Mouse (Mus musculus): ENCODE measurements at regions not wholly inside any gene's neighbourhood (a gene's known extent, or its start where the extent isn't known, plus 50 kb on each side); places are given as distances from the start of the nearest gene placed in this dataset.

GRCm38 (mm10) chr10:83857794-83858442 lies 135.3 kb downstream of the 1500009L16Rik start:
- 79% methylated on average over 14 of the region's 14 CpGs for WGBS
- no peak overlapping the region for H3K9ac ChIP-seq (ENCODE audit: low read length)
- H3K36me3 ChIP-seq (ENCODE audit: control insufficient read depth, insufficient read depth, low read length), result no peaks in the 10 kb centered on the region
- H3K4me3 ChIP-seq (ENCODE audit: low read depth, low read length), result no peak overlapping the region
- H3K9me3 ChIP-seq (ENCODE audit: control insufficient read depth, low read length), result no peaks in the 10 kb centered on the region
- ATAC-seq (replicated peaks; ENCODE audit: low FRiP score, low TSS enrichment, low read depth), result no peak
- no peak overlapping the region for H3K27ac ChIP-seq (ENCODE audit: low read depth)
- no peak overlapping the region for H3K4me2 ChIP-seq (ENCODE audit: low read length)
- no peaks in the 10 kb centered on the region for H3K4me1 ChIP-seq (replicated peaks; ENCODE audit: control insufficient read depth, insufficient read depth, low read length)
- DNase-seq (ENCODE audit: low spot score), result no peak
- H3K27me3 ChIP-seq (replicated peaks; ENCODE audit: control insufficient read depth, insufficient read depth, low read length), result no peaks in the 10 kb centered on the region

DNA sequence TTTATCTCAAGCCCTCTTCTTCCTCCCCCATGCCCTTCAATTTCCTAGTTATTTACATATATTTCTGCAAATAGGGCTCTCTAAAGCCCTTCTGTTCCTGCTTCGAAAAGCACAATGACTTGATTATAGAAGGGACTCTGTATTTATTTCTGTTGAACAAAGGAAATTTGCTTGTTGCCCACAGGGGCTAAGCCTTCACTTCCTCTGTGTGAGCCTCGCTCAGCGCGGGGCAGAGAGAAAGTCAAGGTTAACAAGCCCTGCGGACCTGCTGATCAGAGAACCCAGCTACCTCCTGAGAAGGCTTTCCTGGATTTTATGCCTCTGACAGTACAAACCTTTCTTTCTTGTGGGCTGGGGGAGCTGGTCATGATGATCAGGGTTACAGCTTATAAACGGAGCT lies 136.0 kb downstream of the 1500009L16Rik start:
- no peaks in the 10 kb centered on the region for H3K27me3 ChIP-seq (replicated peaks; ENCODE audit: control insufficient read depth, insufficient read depth, low read length)
- no peak overlapping the region for H3K9ac ChIP-seq (ENCODE audit: low read length)
- H3K4me3 ChIP-seq (ENCODE audit: low read depth, low read length), result no peak overlapping the region
- H3K27ac ChIP-seq (ENCODE audit: low read depth), result no peak overlapping the region
- 60% methylated on average over 6 of the region's 6 CpGs for WGBS
- no peak overlapping the region for H3K4me2 ChIP-seq (ENCODE audit: low read length)
- ATAC-seq (replicated peaks; ENCODE audit: low FRiP score, low TSS enrichment, low read depth) (no peak), DNase-seq (ENCODE audit: low spot score) (no peak)
- no peaks in the 10 kb centered on the region for H3K4me1 ChIP-seq (replicated peaks; ENCODE audit: control insufficient read depth, insufficient read depth, low read length)
- H3K36me3 ChIP-seq (ENCODE audit: control insufficient read depth, insufficient read depth, low read length), result no peaks in the 10 kb centered on the region
- H3K9me3 ChIP-seq (ENCODE audit: control insufficient read depth, low read length), result no peaks in the 10 kb centered on the region

GRCm38 (mm10) chr10:83859633-83860032 lies 137.0 kb downstream of the 1500009L16Rik start:
- ATAC-seq (replicated peaks; ENCODE audit: low FRiP score, low TSS enrichment, low read depth), result no peak
- Histone ChIP-seq H3K4me3 (ENCODE audit: low read depth, low read length) (no peak overlapping the region), H3K9ac (ENCODE audit: low read length) (no peak overlapping the region), H3K27ac (ENCODE audit: low read depth) (no peak overlapping the region), H3K27me3 (replicated peaks; ENCODE audit: control insufficient read depth, insufficient read depth, low read length) (no peaks in the 10 kb centered on the region), H3K4me2 (ENCODE audit: low read length) (no peak overlapping the region), H3K4me1 (replicated peaks; ENCODE audit: control insufficient read depth, insufficient read depth, low read length) (no peaks in the 10 kb centered on the region), H3K9me3 (ENCODE audit: control insufficient read depth, low read length) (0 out of 2 replicates have a peak, but pooled peaks cover 3% of the 10 kb centered on the region), H3K36me3 (ENCODE audit: control insufficient read depth, insufficient read depth, low read length) (no peaks in the 10 kb centered on the region)
- DNase-seq (ENCODE audit: low spot score), result no peak
- 73% methylated on average over 4 of the region's 4 CpGs for WGBS

GRCm38 (mm10) chr10:83861574-83862190 lies 139.0 kb downstream of the 1500009L16Rik start:
- Histone ChIP-seq H3K9ac (ENCODE audit: low read length) (no peak overlapping the region), H3K4me3 (ENCODE audit: low read depth, low read length) (no peak overlapping the region), H3K4me2 (ENCODE audit: low read length) (no peak overlapping the region), H3K9me3 (ENCODE audit: control insufficient read depth, low read length) (0 out of 2 replicates have a peak, but pooled peaks cover 3% of the 10 kb centered on the region), H3K27me3 (replicated peaks; ENCODE audit: control insufficient read depth, insufficient read depth, low read length) (no peaks in the 10 kb centered on the region), H3K27ac (ENCODE audit: low read depth) (no peak overlapping the region), H3K36me3 (ENCODE audit: control insufficient read depth, insufficient read depth, low read length) (no peaks in the 10 kb centered on the region), H3K4me1 (replicated peaks; ENCODE audit: control insufficient read depth, insufficient read depth, low read length) (no peaks in the 10 kb centered on the region)
- DNase-seq (ENCODE audit: low spot score) (no peak), ATAC-seq (replicated peaks; ENCODE audit: low FRiP score, low TSS enrichment, low read depth) (no peak)
- WGBS, result 61% methylated on average over 5 of the region's 5 CpGs

- DNase-seq (ENCODE audit: low spot score) (no peak), ATAC-seq (replicated peaks; ENCODE audit: low FRiP score, low TSS enrichment, low read depth) (no peak)
- WGBS, result 80% methylated on average over 8 of the region's 8 CpGs
- Histone ChIP-seq H3K27ac (ENCODE audit: low read depth) (no peak overlapping the region), H3K27me3 (replicated peaks; ENCODE audit: control insufficient read depth, insufficient read depth, low read length) (no peaks in the 10 kb centered on the region), H3K4me2 (ENCODE audit: low read length) (no peak overlapping the region), H3K9me3 (ENCODE audit: control insufficient read depth, low read length) (0 out of 2 replicates have a peak, but pooled peaks cover 3% of the 10 kb centered on the region), H3K9ac (ENCODE audit: low read length) (no peak overlapping the region), H3K4me3 (ENCODE audit: low read depth, low read length) (no peak overlapping the region), H3K4me1 (replicated peaks; ENCODE audit: control insufficient read depth, insufficient read depth, low read length) (no peaks in the 10 kb centered on the region), H3K36me3 (ENCODE audit: control insufficient read depth, insufficient read depth, low read length) (no peaks in the 10 kb centered on the region)
Measured at GRCm38 (mm10) chr10:83864591-83864990, 141.9 kb downstream of the 1500009L16Rik start.

GRCm38 (mm10) chr10:83865929-83866328 lies 143.3 kb downstream of the 1500009L16Rik start:
- 66% methylated on average over 5 of the region's 5 CpGs for WGBS
- DNase-seq (ENCODE audit: low spot score), result no peak
- H3K27ac ChIP-seq (ENCODE audit: low read depth), result no peak overlapping the region

GRCm38 (mm10) chr10:83871736-83872400 lies 149.2 kb downstream of the 1500009L16Rik start:
- no peaks in the 10 kb centered on the region for H3K4me1 ChIP-seq (replicated peaks; ENCODE audit: control insufficient read depth, insufficient read depth, low read length)
- 45% methylated on average over 4 of the region's 4 CpGs for WGBS
- H3K36me3 ChIP-seq (ENCODE audit: control insufficient read depth, insufficient read depth, low read length), result no peaks in the 10 kb centered on the region
- H3K4me2 ChIP-seq (ENCODE audit: low read length), result no peak overlapping the region
- H3K27ac ChIP-seq (ENCODE audit: low read depth), result no peak overlapping the region
- H3K9ac ChIP-seq (ENCODE audit: low read length), result no peak overlapping the region
- H3K9me3 ChIP-seq (ENCODE audit: control insufficient read depth, low read length), result no peaks in the 10 kb centered on the region
- no peak for ATAC-seq (replicated peaks; ENCODE audit: low FRiP score, low TSS enrichment, low read depth)
- H3K27me3 ChIP-seq (replicated peaks; ENCODE audit: control insufficient read depth, insufficient read depth, low read length), result no peaks in the 10 kb centered on the region
- no peak overlapping the region for H3K4me3 ChIP-seq (ENCODE audit: low read depth, low read length)
- no peak for DNase-seq (ENCODE audit: low spot score)

More at GRCm38 (mm10) chr10:83865929-83866328, 143.3 kb downstream of the 1500009L16Rik start:
- Histone ChIP-seq H3K4me1 (replicated peaks; ENCODE audit: control insufficient read depth, insufficient read depth, low read length) (no peaks in the 10 kb centered on the region), H3K4me3 (ENCODE audit: low read depth, low read length) (no peak overlapping the region), H3K36me3 (ENCODE audit: control insufficient read depth, insufficient read depth, low read length) (no peaks in the 10 kb centered on the region), H3K9ac (ENCODE audit: low read length) (no peak overlapping the region), H3K9me3 (ENCODE audit: control insufficient read depth, low read length) (0 out of 2 replicates have a peak, but pooled peaks cover 3% of the 10 kb centered on the region), H3K4me2 (ENCODE audit: low read length) (no peak overlapping the region), H3K27me3 (replicated peaks; ENCODE audit: control insufficient read depth, insufficient read depth, low read length) (no peaks in the 10 kb centered on the region)
- ATAC-seq (replicated peaks; ENCODE audit: low FRiP score, low TSS enrichment, low read depth), result no peak

DNA sequence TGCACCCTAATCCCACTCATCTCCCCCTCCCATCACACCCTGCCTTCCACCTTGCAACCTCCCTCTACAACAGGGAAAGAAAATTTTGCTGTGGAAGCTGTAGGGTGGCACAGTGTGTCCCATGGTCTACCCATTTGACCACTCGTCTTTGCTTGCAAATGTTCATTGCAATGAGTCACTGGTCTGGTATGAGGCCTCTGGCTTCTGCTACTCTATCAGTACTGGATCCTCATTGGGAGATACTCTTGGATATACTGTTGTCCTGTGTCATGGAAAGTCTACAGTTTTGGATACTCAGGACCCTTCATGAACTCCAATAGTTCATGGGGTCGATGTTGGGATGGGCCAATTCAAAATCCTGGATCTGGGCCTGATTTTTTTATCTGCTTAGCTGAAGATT lies 156.1 kb downstream of the 1500009L16Rik start:
- Histone ChIP-seq H3K36me3 (ENCODE audit: control insufficient read depth, insufficient read depth, low read length) (no peaks in the 10 kb centered on the region), H3K9me3 (ENCODE audit: control insufficient read depth, low read length) (no peaks in the 10 kb centered on the region), H3K27me3 (replicated peaks; ENCODE audit: control insufficient read depth, insufficient read depth, low read length) (no peaks in the 10 kb centered on the region), H3K4me2 (ENCODE audit: low read length) (no peak overlapping the region), H3K4me3 (ENCODE audit: low read depth, low read length) (no peak overlapping the region), H3K27ac (ENCODE audit: low read depth) (no peak overlapping the region), H3K9ac (ENCODE audit: low read length) (no peak overlapping the region), H3K4me1 (replicated peaks; ENCODE audit: control insufficient read depth, insufficient read depth, low read length) (no peaks in the 10 kb centered on the region)
- DNase-seq (ENCODE audit: low spot score) (no peak), ATAC-seq (replicated peaks; ENCODE audit: low FRiP score, low TSS enrichment, low read depth) (no peak)
- WGBS, result 75% methylated on average over 2 of the region's 2 CpGs

Measured in intestine, embryonic 14.5 days (tissue).